Mouse (Mus musculus) liver, postnatal 0 days (tissue): ENCODE data around the gene Rflnb.

ENCODE experiments used
- CTCF ChIP-seq: sonication (generic); IDR thresholded peaks from 2 replicates; pipeline ENCODE4 v1.5.1; 2016; ENCODE audit warnings: antibody characterized with exemption, low read depth
- EP300 ChIP-seq: IDR thresholded peaks from 2 replicates; pipeline ENCODE4 v1.6.1; 2016; ENCODE audit warnings: antibody characterized with exemption, low read depth, mild to moderate bottlenecking

- TF ChIP-seq EP300 (no peak), CTCF (no peak)
Observed at GRCm38 (mm10) chr11:76077341-76077740, 49.8 kb upstream of the Rflnb start.
